Mouse (Mus musculus) MEL-GATA-1-ER (cell line): ENCODE measurements around the gene Tpcn2.

Experiments
- DNase-seq: peaks from one replicate; pipeline ENCODE4 v3.0.0-alpha.2; 2012; ENCODE audit warnings: low read depth; ENCODE audit errors: extremely low read depth

The Tpcn2 gene

DNA sequence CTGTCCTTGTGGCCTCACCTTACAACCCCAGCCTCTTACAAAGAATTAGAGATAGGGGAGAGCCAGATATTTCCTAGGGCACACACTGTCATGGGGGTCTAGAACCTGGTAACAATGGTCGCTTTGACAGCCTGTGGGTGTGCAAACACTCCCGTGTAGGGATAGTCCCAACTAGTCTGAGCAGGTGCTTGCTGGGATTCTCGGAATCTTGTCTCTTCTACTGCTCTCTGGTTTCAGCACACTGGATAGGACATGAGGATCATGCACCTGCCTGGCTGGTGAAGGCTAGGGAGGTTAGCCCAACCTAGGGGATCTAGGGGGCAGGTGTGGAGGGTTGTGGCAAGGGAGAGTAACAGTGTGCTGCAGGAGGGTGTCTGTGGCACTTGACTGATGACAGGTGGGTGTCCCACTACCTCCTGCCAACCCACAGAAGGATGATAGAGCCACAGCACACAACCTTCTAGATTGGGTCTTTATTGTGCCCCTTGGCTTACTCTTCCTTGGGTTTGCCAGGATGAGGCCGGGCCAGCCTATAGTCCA is 78.4 kb downstream of the Tpcn2 start:
- DNase-seq: no peak

DNA sequence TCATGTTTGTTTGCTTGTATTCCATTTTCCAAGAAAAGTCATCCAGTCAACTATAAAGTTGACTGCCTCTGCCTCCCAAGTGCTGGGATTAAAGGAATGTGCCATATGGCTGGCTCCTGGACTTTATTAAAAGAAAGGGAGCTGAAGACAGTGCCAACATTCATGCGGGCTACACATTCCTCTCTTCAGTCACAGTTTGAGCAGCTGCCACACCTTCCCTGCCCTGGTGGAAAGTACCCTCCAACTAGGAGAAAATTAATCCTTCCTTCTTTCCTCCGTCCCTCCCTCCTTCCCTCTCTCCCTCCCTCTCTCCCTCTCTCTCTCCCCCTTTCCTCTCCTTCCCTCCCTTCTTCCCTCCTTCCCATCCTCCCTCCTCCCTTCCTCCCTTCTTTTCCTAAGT is 84.1 kb downstream of the Tpcn2 start:
- no peak for DNase-seq

DNA sequence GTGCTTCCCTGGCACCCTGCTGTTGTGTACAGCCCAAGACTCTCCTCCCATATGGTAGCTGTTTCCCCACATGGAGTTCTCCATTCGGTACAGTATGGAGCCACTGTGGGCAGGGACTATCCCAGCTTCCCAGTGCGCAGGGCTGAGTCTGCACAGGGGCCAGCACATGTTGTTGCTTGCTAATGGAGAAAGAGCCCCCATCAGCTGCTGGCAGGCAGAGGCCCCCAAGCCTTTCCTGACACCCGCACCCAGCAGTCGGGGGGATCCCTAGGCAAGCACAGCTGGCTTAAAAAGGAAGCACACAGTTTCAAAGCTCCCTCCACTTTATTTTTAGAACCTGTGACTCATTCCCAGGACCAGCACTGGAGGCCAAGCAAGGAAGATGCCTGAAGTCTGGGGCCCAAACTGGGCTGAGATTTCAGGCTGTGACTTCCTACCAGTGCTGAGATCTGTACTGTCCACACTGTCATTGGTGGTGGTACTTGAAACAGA is 85.5 kb downstream of the Tpcn2 start:
- DNase-seq: no peak

DNA sequence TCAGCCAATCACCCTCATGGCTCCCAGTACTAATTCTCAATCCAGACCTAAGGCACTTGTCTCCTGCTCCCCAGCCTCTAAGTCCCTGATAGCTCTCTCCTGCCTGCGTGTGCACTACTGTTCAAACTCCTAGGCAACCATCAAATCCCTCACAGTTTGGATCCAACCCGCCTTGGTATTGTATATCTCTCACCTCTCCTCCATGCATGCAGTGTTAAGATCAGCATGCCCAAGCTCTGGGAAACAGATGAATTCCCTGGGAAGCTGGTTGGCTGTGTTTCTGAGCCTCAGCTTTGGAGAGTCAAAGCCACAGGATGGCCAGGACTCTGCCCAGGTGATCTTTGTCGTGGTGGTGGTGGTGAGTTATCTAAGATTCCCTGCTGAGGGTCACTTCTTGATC is 86.1 kb downstream of the Tpcn2 start:
- no peak for DNase-seq

DNA sequence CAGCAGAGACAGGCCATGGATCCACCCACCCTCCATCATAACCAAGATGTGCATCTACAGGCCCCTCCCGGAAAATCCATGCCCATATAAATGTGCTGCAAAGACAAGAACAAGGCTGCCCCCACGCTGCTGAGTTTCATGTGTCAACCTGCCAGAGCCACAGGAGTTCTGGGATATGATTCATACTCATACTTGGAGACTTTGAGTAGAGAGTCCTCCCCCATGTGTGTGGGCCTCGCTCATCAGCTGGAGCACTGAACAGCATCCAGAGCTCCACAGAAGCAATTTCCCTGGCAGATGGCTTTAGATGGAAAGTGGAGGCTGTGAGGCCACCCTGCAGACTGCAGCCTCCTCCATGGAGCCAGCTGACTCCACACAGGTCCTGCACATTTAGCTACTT is 86.8 kb downstream of the Tpcn2 start:
- DNase-seq: no peak

DNA sequence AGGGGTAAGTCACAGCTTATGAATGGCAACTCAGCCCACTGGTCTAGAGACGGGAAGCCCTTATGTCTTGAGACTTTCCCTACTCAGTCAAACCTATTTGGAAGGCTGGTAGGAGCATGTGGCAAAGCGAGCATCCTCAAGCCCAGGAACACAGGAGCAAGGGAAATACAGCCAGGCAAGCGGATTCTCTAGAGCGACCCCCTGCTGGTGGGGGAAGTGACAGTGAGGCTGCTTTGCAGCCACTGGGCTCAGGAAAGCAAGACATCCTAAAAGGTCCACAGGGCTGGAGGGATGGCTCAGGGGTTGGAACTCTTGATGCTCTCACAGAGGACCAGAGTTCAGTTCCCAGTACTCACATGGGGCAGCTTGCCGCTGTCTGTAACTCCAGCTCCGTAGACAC is 87.5 kb downstream of the Tpcn2 start:
- no peak for DNase-seq

DNA sequence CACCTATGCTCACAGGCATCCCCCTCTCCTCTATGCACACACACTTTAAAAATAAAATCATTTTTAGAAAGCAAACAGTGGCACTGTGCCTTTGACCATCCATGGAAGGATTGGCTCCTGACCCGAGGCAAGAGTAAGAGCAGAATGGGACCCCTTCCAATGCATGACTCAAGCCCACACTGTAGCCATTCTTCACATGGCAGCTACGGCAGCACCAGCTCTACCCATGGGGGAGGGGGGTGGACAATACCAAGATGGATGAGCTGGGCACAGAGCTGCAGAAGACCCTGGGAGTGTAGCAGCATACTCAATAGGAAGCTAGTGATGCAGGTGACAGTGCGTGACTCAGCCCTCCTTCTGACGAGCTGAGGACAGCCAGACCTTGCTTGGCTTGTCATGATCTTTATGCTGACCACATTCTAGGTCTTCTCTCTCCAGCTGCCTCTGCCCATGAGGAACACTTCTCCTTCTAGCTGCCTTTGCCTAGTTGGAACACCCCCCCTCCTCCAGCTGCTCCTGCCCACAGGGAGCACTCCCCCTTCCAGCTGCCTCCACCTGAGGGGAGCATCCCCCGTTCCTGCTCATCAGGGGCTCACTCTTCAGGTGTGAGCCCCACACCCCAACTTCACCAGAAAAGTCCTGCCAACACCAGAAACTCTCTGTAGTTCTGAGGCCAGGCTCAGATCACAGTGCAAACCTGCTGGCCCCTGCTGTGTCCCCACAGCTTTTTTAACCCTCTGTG is 88.5 kb downstream of the Tpcn2 start:
- DNase-seq: no peak

DNA sequence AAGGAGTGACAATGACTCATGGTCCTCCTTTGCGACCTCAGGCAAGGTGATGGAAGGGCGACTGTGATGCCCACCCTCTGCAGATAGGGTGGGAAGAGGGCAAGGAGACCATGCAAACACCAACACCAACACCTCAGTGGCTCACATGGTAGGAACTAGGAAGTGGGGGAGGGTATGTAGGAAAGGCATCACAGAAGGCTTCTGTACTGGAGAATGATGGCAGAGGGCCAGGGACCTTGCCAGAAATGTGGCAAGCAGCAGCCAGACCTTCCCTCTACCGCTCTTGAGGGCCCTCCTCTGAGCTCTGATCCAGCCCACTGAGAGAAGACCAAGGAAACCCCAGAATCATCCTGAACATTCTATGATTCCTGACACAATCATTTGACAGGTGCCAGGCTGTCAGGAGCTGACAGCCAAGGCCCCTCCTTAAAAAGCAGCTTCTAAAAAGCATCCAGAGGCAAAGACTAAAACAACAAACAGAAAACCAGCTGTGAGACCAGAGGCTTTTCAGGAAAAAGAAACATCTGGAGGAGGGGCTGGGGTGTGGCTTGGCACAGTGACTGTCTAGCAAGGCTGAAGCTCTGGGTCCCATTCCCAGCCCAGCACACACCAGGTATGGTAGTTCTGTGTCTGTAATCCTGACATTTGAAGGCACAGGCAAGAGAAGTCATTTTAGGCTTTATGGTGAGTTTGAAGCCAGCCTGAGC is 89.2 kb downstream of the Tpcn2 start:
- no peak for DNase-seq

DNA sequence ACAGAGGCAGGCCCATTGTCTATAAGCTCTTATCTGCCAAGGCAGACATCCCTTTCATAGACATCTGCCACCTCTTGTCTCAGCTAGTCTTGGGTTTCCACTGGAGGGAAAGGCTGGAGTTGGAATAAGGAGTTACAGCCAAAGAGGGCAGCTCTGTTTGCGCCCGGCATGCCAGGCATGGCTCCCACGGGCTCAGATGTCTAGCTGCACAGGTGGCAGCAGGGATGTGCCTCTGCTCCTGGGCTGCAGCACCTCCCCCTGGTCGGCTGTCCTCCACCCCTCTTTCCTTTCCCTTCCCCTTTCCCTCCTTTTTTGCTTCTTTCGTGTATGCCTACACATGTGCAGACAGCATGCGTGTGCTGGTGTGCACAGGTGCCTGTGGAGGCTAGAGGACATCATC is 91.0 kb downstream of the Tpcn2 start:
- no peak for DNase-seq

DNA sequence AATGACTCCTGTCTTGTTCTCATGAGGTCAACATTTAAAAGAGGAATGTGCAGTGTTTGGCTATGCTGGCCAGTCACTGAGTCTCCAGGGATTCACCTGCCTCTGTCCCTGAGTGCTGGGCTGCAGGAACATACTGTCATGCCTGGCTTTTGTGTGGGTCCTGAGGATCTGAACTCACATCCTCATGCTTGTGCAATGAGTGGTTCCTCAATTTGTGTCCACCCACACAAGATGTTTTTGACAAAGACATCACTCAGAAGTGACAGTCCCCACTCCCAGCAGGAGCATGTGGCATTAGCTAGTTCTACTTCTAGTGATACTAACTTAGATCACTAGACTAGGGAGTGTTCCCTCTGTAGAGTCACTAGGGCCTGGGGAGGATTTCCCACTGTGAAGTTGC is 93.3 kb downstream of the Tpcn2 start:
- no peak for DNase-seq

DNA sequence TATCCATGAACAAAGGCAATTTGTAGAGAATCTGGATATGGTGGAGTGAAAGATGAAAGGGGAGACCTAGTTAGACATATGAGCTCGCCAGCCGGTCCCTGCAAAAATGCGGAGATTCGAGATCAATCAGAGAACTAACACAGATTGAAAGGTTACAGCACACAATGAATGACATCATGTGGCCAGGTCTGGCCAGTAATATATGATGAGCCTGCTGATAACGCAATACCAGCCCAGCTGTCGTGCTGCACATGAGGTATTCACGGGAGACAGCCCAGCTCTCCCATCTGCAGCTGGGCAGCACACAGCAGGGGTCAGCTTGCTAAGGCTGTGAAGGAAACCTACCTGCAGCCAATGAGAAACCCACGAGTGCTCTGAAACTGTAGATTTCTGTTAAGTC is 94.5 kb downstream of the Tpcn2 start:
- no peak for DNase-seq

DNA sequence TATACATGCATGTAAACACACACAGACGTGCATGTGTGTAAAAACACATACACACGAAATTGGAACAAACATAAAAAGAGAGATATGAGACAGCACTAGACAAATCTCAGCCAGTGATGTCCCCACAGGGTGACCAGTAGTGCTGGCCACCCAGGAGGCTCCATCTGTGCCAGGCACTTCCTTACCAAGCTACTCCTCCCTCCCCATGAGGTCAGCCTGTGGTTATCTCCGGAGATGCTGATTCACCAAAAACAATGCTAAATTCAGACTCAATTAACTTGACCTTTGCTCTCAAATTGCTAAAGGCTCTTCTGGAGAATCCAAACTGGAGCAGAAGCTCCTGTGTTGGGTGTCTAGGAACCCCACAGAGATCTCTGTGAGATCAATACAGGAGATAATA is 96.0 kb downstream of the Tpcn2 start:
- no peak for DNase-seq

DNA sequence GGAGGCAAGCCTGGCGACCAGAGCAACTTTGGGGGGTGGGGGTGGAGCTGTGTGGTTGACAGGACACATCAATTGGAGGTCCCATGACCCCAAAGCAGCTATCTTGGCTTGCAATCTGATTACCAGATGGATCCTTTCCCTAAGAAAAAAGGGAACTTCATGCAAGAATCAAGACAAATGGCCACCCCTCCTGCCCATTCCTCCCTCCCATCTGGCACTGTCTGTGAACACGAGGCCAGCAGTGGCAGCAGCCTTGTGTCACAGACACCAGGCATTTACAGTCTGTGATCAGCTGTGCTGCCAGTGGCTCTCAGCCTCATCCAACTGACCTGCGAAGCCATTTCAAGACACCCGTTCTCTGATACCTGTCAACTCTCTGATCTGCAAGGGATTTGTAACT is 101.4 kb downstream of the Tpcn2 start:
- no peak for DNase-seq

DNA sequence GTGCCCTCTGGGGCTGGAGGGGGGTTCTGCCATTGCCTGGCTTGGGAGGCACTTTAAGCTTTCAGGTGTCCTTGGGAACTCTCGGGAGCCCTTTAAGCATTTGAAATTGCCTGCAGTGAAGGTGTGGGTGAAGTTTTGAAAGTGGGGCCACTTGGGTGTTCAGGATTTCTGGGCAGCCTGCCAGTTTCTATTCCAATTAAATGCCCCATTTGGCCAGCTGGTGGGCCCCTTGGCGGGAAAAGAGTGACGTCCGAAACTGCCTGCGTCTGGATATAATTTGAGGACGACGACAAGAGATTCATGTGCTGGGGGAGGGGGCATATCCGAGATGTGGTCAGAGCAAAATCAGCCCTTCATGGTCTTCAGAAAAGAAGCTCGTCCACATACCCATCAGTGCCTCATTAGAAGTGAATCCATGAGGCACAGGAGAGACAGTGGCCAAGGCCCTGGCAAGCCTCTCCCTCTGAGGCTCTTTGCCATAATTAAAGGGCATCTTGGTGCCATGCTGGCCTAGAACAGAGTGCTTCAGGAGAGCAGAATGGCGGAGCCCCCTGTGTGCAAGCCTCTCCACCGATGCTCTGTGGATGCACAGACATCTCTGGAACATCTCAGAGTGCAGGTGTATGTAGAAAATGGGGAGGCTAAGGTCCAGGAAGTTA is 102.3 kb downstream of the Tpcn2 start:
- DNase-seq: no peak

DNA sequence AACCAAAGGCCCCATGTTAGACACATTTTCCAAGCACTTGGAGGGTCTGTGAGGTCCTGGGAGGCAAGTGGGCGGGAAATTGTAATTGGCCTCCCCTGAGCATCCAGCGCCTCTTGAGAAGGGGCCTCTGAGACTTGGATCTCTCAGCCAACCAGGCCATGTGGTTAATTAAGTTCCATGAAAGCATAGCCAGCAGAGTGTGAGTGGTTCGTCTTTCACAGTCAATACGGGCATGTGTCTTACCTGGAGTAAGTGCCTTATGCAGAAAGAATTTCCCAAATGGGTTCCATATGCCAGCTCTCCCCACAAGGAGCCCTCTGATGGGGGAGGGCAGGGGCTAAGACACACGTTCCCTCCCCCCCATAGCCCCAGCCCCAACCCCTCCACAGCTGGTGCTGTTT is 104.1 kb downstream of the Tpcn2 start:
- no peak for DNase-seq

DNA sequence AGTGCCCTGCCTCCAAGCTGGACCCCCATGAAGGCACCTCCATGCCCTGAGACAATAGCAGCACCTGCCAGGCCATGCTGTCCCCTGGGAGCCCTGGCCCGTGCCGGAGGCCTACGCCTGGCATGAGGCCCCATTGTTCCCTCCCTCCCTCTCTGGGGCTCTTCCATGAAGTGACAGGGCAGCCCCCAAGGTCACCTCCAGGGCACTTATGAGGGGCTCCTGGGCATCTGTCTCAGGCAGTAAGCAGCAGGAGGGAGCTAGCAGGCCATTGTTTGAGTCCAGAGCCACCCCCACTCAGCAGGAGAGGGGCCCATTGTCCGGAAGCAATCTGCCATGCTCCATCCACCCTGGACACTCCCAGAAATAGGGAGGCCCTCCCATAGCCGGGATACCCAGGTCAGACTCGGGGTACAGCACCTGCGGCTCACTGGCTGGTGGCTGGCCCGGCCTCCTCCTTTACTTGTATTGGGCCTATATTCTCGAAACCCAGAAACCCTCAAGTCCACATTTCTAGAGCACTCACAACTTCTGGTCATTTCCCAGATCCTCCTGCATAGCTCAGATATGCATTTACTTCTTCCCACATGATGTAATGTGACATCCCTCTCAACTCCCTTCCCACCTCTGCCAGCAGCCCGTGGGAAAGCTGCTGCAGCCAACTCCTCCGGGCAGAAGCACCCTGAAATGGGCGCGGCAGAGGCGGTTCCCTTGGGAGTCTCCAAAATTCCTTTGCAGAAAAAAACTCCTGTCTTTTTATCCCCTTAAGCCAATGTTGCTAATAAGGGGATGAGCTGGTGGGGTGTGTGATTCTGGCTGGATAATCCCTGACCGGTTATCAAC is 106.8 kb downstream of the Tpcn2 start:
- no peak for DNase-seq

DNA sequence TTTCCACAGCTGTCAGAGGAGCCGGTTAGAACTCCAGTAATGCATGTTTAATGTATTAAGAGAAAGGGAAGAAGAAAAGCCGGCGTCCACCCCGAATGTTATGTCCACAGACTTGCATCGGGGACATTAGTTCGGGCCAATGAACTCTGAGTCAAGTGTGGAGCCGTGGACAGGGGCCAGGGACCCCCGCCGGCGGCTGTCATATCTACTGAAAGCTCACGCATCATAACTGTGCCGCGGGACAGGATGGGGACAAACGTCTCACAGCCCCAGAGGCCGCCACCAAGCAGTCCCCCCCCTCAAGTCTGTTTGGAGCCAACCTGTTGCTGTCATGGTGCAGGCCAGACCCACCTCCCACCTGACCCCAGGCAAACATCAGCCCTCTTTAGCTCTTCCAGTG is 110.2 kb downstream of the Tpcn2 start:
- no peak for DNase-seq

DNA sequence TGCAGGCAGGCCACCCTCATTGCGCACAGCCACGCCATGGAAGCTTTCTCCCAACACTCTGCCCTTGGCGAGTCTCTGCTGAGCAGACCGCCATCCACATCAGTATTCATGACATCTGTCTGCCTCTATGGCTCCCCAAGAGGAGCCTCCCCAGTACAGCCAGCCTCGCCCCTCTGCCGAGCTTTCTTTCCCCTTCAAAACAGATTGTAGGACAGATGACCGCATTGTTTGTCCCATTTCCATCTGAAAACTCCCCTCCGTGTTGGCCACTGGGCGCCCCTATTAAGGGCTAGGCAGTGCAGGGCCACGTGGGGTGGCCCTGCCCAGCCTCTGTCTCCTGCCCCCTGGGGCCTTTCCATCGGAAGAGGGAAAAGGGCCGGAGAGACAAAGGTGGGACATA is 110.7 kb downstream of the Tpcn2 start:
- no peak for DNase-seq

DNA sequence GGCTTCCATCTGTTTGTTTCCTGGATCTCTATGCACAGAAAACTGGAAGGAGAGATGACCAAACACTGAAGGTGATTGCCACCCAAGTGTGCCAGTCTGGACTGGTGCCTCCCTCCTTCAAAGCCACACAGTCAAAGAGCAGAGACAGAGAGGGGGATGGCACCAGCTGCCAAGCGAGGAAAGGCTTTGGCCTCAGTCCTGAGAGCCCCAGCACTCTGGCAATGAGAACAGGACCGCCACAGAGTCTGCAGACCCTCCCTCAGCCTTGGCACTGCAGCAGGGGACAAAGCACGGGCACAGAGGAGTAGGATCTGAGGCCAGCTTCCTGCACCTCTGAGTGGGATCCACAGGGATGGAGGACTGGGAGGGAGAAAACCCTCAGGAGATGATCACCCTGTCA is 114.1 kb downstream of the Tpcn2 start:
- no peak for DNase-seq

DNA sequence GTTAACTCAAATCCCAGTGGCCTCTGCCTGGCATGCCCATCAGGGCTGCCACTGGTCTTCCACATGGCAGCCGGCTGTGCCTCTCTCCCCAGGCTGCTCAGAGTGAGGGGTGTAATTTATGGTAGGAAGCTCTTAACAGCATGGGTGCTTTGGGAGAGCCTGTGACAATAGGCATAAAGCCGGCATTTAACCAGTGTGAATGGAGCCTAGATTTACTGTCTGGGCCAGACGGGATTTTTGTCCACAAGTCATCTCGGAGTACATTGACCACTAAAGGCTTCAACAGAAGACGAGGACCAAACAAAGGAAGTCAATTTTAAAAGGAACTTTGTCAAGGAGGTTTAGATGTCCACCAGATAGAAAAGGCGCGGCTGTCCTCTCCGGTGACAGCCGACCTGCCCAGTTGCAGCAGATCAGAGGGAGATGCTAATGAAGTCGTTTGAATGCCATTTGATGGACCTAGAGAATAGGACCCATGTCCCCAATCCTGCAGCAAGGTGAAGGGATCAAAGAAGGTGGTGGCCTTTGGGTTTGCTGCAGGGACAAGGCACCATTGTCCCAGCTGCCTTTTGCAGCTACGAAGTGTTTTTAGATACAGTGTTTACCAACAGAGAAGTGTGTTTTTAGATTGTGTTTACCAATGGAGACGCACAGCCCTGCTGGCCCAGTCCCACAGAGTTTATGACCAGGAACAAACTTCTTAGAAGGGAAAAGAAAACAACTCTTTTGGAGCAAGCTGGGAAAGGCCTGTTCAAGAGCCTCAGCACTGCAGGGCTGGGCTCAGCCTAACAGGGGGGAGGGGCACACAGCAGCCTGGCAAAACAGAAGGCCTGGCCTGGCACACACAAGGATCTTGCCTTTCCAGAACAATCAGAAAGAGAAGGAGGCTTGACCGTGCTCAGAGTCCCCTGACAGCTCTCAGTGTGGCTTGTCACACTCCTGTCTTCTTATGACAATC is 124.2 kb downstream of the Tpcn2 start:
- no peak for DNase-seq
